Comparison of ENCODE assay signal across 25 mouse cellular contexts in genomic region chr14:8056076-8056475, GRCm38 (mm10).
"Had no signal": no experiment of that assay in that cellular context is flagged by ENCODE, and none has a peak within 500 bp of the region (broad histone marks: within the 10 kb centered on the region; RNA-seq: fewer than 3 reads in every experiment).

No protein-coding gene starts in this region.

- H3K9me3 ChIP-seq: heart, embryonic 10.5 days; heart, embryonic 12.5 days; hindbrain, embryonic 13.5 days; hindbrain, embryonic 15.5 days; kidney, embryonic 15.5 days; limb, embryonic 13.5 days; limb, embryonic 15.5 days; liver, embryonic 12.5 days had no signal

- H3K27ac ChIP-seq: heart, embryonic 10.5 days; hindbrain, embryonic 13.5 days; hindbrain, embryonic 15.5 days; hindbrain, postnatal 0 days; kidney, embryonic 15.5 days; kidney, postnatal 0 days; limb, embryonic 13.5 days; limb, embryonic 15.5 days; liver, embryonic 12.5 days; liver, embryonic 14.5 days had no signal

- H3K27me3 ChIP-seq: heart, embryonic 12.5 days; hindbrain, embryonic 13.5 days; hindbrain, embryonic 15.5 days; kidney, embryonic 15.5 days; limb, embryonic 13.5 days; limb, embryonic 15.5 days; liver, embryonic 12.5 days had no signal

- H3K36me3 ChIP-seq: kidney, embryonic 15.5 days; liver, embryonic 12.5 days had no signal

- DNase-seq: gastrocnemius, postnatal 14 days; gastrocnemius, postnatal 36 days; heart, adult 18-20 months; heart, postnatal 10 days; heart, postnatal 36 days; kidney, adult 11 months; kidney, adult 2 months; kidney, adult 9 months; kidney, postnatal 14 days; kidney, postnatal 36 days; layer of hippocampus, adult 9-11 months; layer of hippocampus, postnatal 36 days; left cerebral cortex, postnatal 4 days had no signal

- H3K4me1 ChIP-seq: heart, embryonic 10.5 days; heart, embryonic 12.5 days; hindbrain, embryonic 15.5 days; kidney, embryonic 15.5 days; limb, embryonic 15.5 days; liver, embryonic 12.5 days had no signal

- ATAC-seq: hindbrain, postnatal 0 days; intestine, embryonic 16.5 days; liver, embryonic 12.5 days had no signal

- H3K9ac ChIP-seq: heart, embryonic 12.5 days; hindbrain, embryonic 13.5 days; hindbrain, embryonic 15.5 days; kidney, embryonic 15.5 days; limb, embryonic 13.5 days; limb, embryonic 15.5 days; liver, embryonic 12.5 days; liver, embryonic 14.5 days had no signal

- H3K4me3 ChIP-seq: heart, embryonic 10.5 days; heart, embryonic 12.5 days; hindbrain, embryonic 13.5 days; hindbrain, embryonic 15.5 days; kidney, embryonic 15.5 days; limb, embryonic 13.5 days; limb, embryonic 15.5 days; liver, embryonic 12.5 days had no signal
